Mouse (Mus musculus) kidney, adult 2 months (tissue): Measurements from ENCODE around the gene Magel2. TPM values are rescaled to one million over a fixed set of nuclear protein-coding genes. Genes with fewer than 3 reads are reported as not detected.

ENCODE experiments used
- DNase-seq: peaks from one replicate; pipeline ENCODE4 v3.0.0; 2021
- H3K27ac ChIP-seq: fragments of 200-500 bp; 2 replicates; pipeline ENCODE4 v1.5.1; 2012; ENCODE audit warnings: low read depth, low read length, control low read depth, inconsistent platforms; ENCODE audit not compliant: insufficient read depth
- H3K27me3 ChIP-seq: fragments of 200-500 bp; replicated peaks from 2 replicates; pipeline ENCODE4 v1.6.1; 2012; ENCODE audit warnings: mild to moderate bottlenecking, moderate library complexity, low read length, inconsistent platforms; ENCODE audit not compliant: control insufficient read depth, insufficient read depth
- H3K36me3 ChIP-seq: fragments of 200-500 bp; 2 replicates; pipeline ENCODE4 v1.6.1; 2012; ENCODE audit warnings: mild to moderate bottlenecking, moderate library complexity, low read length, inconsistent platforms; ENCODE audit not compliant: control insufficient read depth, insufficient read depth
- H3K4me1 ChIP-seq: fragments of 200-500 bp; 2 replicates; pipeline ENCODE4 v1.6.1; 2011; ENCODE audit warnings: low read length; ENCODE audit not compliant: control insufficient read depth, insufficient read depth
- H3K4me3 ChIP-seq: fragments of 200-500 bp; 2 replicates; pipeline ENCODE4 v1.5.1; 2011; ENCODE audit warnings: mild to moderate bottlenecking, low read depth, low read length, control low read depth; ENCODE audit not compliant: insufficient read depth
- CTCF ChIP-seq: fragments of 200-500 bp; conservative IDR thresholded peaks from 2 replicates; pipeline ENCODE4 v1.5.1; 2011; ENCODE audit warnings: low read depth, mild to moderate bottlenecking, control low read depth, low read length, moderate library complexity, mixed read lengths; ENCODE audit not compliant: insufficient read depth, insufficient read length
- POLR2A ChIP-seq: fragments of 200-500 bp; IDR thresholded peaks from one replicate; pipeline ENCODE4 v1.6.1; 2011; ENCODE audit warnings: low read depth, low read length, control low read depth
- WGBS: fragments of 180-500 bp; shearing (Covaris S2); methylation state at CpG from one replicate; pipeline ENCODE4 v1.1.7; 2018; 5-methylcytosine and 5-hydroxymethylcytosine counted together
- polyA plus RNA-seq: library from polyadenylated mRNA; depleted of rRNA; stranded (reverse); fragments of >200 nt; gene quantifications from 2 replicates; pipeline ENCODE4 v1.2.3, GENCODE M21; 2012; rRNA removed

The Magel2 gene
- 0.02 TPM in 1 of 2 replicates, not detected in the other for polyA plus RNA-seq

- no peaks in the 10 kb centered on the region; the same call in 1 of the 2 replicates for H3K27me3 ChIP-seq
- TF ChIP-seq CTCF = no peak
- no peak for TF ChIP-seq POLR2A
- H3K36me3 ChIP-seq = no peaks in the 10 kb centered on the region
- 26% methylated on average over 31 of the region's 31 CpGs for WGBS
- no peak for DNase-seq
- H3K4me3 ChIP-seq = no peak within 1 kb of the TSS
- H3K4me1 ChIP-seq = no peaks in the 10 kb centered on the region
- no peak within 1 kb of the TSS for H3K27ac ChIP-seq
These were observed at the start of gene Magel2 for GRCm38 (mm10) chr7:62376510-62377304. Gene Magel2, plus strand, starts transcription at chr7:62377010.

GRCm38 (mm10) chr7:62345411-62345810, 31.4 kb upstream of the Magel2 start:
- DNase-seq = no peak
- no peak overlapping the region for H3K27ac ChIP-seq
- WGBS = 16% methylated on average over 1 of the region's 1 CpGs
- no peaks in the 10 kb centered on the region for H3K36me3 ChIP-seq
- H3K27me3 ChIP-seq = no peaks in the 10 kb centered on the region
- H3K4me1 ChIP-seq = no peaks in the 10 kb centered on the region
- TF ChIP-seq POLR2A (no peak), CTCF (no peak)
- H3K4me3 ChIP-seq = no peak overlapping the region

GRCm38 (mm10) chr7:62346269-62346668, 30.5 kb upstream of the Magel2 start, which contains the start of gene Ndn:
Gene Ndn, plus strand, starts transcription at chr7:62346569.
- Histone ChIP-seq H3K36me3 (no peaks in the 10 kb centered on the region), H3K27me3 (no peaks in the 10 kb centered on the region), H3K27ac (no peak within 1 kb of the TSS), H3K4me1 (no peaks in the 10 kb centered on the region), H3K4me3 (no peak within 1 kb of the TSS)
- no peak for DNase-seq
- TF ChIP-seq POLR2A = no peak
- no peak for TF ChIP-seq CTCF
- whole genome bisulfite sequencing = 55% methylated on average over 1 of the region's 1 CpGs

DNA sequence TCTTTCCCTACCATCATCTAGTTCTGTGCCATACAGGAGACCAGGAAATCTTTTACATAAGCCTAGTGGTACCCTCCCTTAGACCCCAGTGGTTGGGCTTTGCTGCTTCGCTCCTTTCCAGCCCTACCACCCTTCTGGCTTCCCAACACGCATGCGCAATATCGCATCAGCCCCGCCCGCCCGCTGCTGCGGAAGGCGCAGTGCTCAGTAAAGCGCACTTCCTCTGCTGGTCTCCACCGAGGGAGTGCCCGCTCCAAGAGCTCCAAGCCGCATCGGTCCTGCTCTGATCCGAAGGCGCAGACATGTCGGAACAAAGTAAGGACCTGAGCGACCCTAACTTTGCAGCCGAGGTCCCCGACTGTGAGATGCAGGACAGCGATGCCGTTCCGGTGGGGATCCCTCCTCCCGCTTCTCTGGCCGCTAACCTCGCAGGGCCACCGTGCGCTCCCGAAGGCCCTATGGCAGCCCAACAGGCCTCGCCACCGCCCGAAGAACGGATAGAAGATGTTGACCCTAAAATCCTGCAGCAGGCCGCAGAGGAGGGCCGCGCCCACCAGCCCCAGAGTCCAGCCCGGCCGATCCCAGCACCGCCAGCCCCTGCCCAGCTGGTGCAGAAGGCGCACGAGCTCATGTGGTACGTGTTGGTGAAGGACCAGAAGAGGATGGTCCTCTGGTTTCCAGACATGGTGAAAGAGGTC, 28.6 kb upstream of the Magel2 start:
- no peak for TF ChIP-seq POLR2A
- no peak for TF ChIP-seq CTCF
- no peak overlapping the region for H3K27ac ChIP-seq
- no peaks in the 10 kb centered on the region for H3K4me1 ChIP-seq
- H3K4me3 ChIP-seq = peak overlapping the region; percentile 54
- no peaks in the 10 kb centered on the region for H3K27me3 ChIP-seq
- 15% methylated on average over 42 of the region's 42 CpGs for WGBS
- no peaks in the 10 kb centered on the region for H3K36me3 ChIP-seq
- peak; percentile 40 for DNase-seq

DNA sequence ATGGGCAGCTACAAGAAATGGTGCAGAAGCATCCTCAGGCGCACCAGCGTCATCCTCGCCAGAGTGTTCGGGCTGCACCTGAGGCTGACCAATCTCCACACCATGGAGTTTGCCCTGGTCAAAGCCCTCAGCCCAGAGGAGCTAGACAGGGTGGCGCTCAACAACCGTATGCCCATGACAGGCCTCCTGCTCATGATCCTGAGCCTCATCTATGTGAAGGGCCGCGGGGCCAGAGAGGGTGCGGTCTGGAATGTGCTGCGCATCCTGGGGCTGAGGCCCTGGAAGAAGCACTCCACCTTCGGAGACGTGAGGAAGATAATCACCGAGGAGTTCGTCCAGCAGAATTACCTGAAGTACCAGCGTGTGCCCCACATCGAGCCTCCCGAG, 28.0 kb upstream of the Magel2 start:
- Histone ChIP-seq H3K27me3 (no peaks in the 10 kb centered on the region), H3K4me3 (peak overlapping the region; percentile 54), H3K36me3 (no peaks in the 10 kb centered on the region), H3K4me1 (no peaks in the 10 kb centered on the region), H3K27ac (no peak overlapping the region)
- no peak for DNase-seq
- TF ChIP-seq POLR2A (no peak), CTCF (no peak)
- WGBS = 43% methylated on average over 17 of the region's 17 CpGs

GRCm38 (mm10) chr7:62351266-62351665, 25.5 kb upstream of the Magel2 start:
- TF ChIP-seq CTCF (no peak), POLR2A (no peak)
- Histone ChIP-seq H3K4me3 (no peak overlapping the region), H3K27me3 (no peaks in the 10 kb centered on the region), H3K27ac (no peak overlapping the region), H3K4me1 (no peaks in the 10 kb centered on the region), H3K36me3 (no peaks in the 10 kb centered on the region)
- no peak for DNase-seq
- WGBS = 56% methylated on average over 8 of the region's 8 CpGs

DNA sequence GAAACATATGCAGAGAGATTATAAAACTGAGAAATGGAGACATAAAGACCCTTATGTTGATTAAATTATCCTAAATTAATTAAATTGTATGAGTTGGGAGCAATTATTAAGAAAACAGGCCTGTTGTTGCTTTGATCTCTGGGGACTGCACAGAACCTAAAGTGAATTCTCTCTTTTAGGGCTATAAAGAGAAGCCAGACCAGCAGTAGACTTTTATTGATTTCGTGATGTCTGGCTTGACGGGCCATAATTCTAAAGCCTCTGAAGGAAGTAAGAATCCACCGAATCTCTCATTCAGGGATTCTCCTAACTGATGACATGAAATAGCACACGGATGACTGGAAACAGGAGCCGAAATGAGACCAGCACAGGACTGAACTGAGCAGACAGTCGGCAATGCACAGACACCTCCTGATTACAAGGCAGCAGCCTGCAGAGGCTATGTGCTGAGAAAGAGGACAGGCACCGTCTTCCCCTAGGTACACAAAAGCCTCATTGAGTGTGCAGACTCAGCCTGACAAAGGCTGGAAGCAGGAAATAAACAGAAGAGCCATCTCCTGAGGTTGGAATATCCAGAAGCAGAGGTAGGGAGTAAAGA, 11.7 kb upstream of the Magel2 start:
- H3K36me3 ChIP-seq = no peaks in the 10 kb centered on the region
- TF ChIP-seq CTCF = no peak
- no peak for TF ChIP-seq POLR2A
- H3K27ac ChIP-seq = no peak overlapping the region
- no peaks in the 10 kb centered on the region for H3K27me3 ChIP-seq
- H3K4me1 ChIP-seq = no peaks in the 10 kb centered on the region
- WGBS = 47% methylated on average over 7 of the region's 7 CpGs
- no peak overlapping the region for H3K4me3 ChIP-seq
- DNase-seq = no peak
